Mouse (Mus musculus) spleen, adult 12 weeks (tissue): Measurements from ENCODE around the gene Rdh16f1.
"Not testable (repeated sequence)": the region's sequence is repeated elsewhere in the genome, so short reads cannot be mapped to it uniquely, and the experiment has no call there.

ENCODE experiments used
- DNase-seq: peaks from one replicate; pipeline ENCODE4 v3.0.0; 2022; ENCODE audit warnings: low spot score

Rdh16f1 gene

GRCm38 (mm10) chr10:127829121-127829520 lies 69.5 kb downstream of the Rdh16f1 start:
- no peak for DNase-seq

DNA sequence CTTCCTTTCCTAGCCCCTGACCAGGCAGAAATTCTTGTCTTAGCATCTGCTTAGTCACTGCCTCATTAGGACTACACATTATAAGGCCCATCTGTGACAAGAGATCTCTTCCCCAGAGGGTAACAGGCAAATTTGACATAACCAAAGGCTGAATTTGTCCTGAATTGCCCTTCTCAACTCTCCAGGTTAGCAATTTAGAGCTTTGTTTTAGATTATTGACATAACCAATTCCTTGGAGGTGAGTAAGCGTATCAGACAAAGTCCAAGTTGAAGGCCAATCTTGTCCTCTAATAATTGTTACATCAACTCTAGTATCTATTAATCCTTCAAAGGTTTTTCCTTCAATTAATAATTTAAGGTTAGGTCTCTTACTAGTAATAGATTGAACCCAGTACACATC lies 74.6 kb downstream of the Rdh16f1 start:
- DNase-seq, result not testable (repeated sequence)

GRCm38 (mm10) chr10:127835292-127835691 lies 75.7 kb downstream of the Rdh16f1 start:
- no peak for DNase-seq

GRCm38 (mm10) chr10:127837793-127838192 lies 78.2 kb downstream of the Rdh16f1 start:
- not testable (repeated sequence) for DNase-seq

DNA sequence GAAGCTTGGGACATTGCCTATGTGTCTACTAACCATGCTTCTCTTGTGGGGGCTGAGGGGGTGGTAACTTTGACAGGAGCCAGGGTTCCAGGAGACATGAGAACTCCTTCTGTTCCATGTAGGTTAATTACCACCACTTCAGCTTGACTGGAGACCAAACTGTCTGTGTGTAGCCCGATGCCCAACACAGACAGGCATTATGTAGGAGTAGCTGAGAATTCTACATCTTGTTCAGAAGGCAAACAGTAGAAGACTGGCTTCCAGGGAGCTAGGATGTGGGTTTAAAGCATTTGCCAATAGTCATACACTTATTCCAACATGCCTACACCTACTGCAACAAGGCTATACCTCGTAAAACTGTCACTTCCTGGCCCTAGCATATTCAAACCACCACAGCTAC lies 79.0 kb downstream of the Rdh16f1 start:
- no peak for DNase-seq

GRCm38 (mm10) chr10:127840776-127841175 lies 81.2 kb downstream of the Rdh16f1 start:
- no peak for DNase-seq
